Mouse (Mus musculus) monocyte, adult 2 months (primary cell): ENCODE results near the gene Triap1.
"Not testable (repeated sequence)": the region's sequence is repeated elsewhere in the genome, so short reads cannot be mapped to it uniquely, and the experiment has no call there.

Source experiments
- DNase-seq, 2 experiments: peaks; one replicate each; pipeline ENCODE4 v3.0.0; 2022; ENCODE audit warnings: low spot score in 2 of 2, low read depth in 1 of 2

Triap1 gene

GRCm38 (mm10) chr5:115330955-115331354, 10.1 kb upstream of the Triap1 start:
- no peak for DNase-seq

GRCm38 (mm10) chr5:115333626-115334025, 7.4 kb upstream of the Triap1 start:
- no peak for DNase-seq

GRCm38 (mm10) chr5:115340007-115340406, 1.0 kb upstream of the Triap1 start:
- DNase-seq: no peak

DNA sequence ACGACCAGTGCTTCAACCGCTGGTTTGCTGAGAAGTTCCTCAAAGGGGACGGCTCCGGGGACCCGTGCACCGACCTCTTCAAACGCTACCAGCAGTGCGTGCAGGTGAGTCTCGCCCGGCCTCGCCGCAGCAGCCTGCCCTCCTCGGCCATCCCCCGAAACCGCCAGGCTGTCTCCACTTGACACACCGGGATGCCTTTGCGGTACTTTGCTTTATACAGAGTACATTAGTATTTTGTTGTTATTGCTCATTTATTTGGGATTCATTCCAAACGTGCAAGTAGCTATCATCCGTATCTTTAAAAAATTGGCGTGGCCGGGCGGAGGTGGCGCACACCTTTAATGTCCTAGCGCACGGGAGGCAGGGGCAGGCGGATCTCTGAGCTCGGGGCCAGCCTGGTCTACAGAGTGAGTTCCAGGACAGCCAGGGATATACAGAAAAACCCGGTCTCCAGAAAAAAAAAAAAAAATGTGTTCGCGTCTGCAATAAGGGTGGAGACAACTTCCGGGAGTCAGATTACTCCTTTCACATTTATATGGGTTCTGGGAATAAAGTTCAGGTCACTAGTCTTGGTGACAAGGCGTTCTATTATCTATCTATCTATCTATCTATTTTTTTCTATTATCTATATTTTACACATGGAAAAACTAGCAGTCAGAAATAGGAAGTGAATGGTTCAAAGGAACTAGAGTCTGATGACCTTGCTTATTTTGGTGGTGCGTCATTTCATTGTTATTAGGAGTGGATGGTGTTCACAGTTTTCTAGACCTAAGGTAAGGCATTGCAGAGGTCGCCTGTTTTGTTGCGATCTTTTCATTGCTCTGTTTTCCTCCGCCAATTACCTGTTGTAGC, 515 bp downstream of the Triap1 start:
- DNase-seq: no peak

DNA sequence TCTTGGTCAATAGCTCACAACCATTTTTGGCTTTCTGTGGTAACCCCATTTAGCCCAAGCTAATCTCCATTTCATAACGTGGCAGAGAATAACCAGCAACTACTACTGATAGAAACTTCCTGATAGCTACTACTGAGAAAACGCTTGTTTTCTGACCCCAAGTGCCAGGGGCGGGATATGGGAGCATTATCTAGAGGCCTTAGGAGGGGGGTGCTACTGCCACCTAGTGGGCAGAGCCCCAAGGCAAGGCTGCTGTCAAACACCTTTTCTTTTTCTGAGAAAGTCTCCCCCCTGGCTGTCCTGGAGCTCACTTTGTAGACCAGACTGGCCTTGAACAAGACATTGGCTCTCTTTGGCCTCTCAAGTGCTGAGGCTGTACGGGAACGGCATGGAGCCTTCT, 6.5 kb downstream of the Triap1 start:
- DNase-seq: peak; percentile 67 to 78

DNA sequence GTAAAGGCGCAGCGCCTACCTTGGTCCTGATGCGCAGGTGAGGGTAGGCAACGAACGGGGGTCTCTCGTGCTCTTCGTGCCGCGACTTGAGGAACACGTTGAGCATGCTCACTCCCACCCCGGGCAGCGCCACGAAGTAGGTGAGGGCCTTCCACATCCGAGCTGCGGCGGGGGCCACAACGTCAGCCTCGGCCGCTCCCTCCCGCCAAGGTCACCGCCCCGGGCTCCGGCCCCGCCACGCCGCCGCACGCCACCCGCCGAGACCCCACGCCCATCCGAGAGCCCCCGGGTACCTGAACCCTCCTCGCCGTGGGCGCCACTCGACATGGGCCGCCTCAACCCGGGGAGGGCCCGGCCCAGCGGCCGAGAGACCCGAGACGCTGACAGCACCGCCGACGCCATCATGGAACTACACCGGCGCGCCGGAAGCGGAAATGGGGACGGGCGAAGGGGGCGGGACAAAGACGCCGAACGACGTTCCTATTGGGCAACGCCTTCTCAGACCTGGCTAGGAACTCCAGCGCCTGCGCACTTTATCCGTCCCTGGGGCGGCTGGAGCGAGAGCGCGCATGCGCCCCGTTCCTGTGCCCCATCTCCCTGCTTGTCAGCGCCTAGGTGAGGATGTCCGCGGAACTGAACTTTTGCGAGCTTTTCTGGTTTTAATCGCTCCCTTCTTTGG, 7.7 kb downstream of the Triap1 start, which contains the start of gene Cox6a1:
TSS of gene Cox6a1 (minus strand) at position 436 of the 679 bp plus-strand sequence.
- peak; percentile 96 for DNase-seq

DNA sequence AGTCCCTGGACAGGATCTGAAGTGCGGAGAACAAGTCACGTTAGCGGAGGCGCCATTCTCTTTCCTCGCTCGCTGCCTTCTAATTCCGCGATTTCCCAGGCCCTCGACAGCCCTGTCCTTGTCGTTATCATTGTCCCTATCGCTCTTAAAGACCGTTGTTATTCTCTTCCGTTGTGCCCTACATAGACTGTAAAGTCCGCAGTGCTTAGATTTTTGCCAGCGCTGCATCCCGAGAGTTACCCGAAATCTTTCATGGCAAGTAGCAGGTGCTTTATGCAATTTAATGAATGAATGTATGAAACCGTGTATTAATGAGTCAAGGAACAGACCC, 8.2 kb downstream of the Triap1 start:
- DNase-seq: no peak

DNA sequence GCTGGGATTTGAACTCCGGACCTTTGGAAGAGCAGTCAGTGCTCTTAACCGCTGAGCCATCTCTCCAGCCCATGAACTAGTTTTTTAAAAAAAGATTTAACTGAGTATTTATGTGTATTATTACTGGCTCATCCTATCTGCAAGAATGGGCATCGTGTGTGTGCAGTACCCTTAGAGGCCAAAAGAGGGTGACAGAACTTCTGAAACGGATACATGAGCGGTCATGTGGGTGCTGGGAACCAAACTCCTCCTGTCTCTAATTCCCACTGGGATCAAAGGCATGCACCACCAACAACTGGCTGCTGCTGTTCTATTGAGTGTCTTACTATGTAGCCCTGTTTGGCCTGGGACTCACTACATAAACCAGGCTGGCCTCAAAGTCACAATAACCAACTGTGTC, 10.3 kb downstream of the Triap1 start:
- DNase-seq: no peak

- no peak for DNase-seq
Measured at GRCm38 (mm10) chr5:115355070-115355469, 14.0 kb downstream of the Triap1 start.

DNA sequence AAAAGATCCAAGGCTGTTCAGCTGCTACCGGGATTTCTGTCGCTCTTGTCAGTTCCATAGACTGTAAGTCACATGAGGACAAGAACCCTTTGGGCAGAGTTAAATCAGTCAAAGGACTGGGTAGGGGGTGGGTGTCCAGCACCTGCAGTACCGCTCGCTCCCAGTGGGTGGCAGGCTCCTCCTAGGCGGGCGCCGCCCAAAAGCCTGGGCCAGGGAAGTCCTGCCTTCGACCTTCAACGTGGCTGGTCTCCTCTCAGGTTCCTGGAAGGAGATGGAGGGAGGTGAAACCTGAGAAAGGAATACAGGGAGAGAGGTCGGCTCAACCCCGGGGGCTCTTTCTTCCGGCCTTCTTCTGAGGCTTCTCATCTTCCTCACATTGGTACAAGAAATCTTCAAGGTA, 17.8 kb downstream of the Triap1 start:
- DNase-seq: peak; percentile 42 to 74

DNA sequence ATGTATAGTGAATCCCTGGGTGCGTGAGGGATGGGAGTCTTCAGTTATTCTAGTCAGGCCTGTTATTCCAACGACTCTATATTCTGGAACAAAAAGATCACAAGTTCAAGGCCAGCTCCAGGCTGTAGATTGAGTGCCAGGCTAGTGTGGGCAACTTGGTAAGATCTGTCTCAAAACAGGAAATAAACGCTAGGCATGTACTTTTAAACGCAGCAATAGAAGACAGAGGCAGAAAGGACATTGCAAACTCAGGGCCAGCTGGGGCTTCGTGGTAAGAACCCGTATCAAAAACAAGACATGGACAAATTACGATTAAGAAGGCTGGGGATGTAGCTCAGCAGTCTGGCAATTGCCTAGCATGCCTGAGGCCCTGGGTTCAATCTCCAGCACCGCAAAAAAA, 18.4 kb downstream of the Triap1 start:
- DNase-seq: no peak

DNA sequence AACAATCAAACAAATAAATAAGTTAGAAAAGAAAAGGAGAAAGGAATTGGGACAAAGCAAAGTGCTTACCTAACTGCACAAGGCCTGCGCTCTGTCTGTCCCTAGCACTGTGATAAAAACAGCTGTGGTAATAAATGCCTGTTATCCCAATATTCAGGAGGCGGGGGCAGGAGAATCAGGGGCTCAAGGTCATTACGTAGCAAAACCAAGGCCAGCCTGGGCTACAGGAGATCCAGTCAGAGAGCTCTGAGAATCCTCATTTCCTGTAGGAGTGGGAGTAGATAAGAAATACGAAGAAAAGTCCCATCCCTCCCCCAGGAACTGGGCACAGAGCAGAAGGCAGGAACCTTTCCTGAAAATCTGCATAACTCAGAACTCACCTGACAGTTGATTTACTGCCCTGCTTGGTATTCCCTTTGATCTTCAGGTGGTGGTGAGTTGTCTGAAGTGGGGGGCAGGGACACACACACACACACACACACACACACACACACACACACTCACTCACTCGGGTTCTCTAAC, 18.9 kb downstream of the Triap1 start:
- DNase-seq: no peak

- DNase-seq: no peak
Measured at GRCm38 (mm10) chr5:115362216-115362615, 21.2 kb downstream of the Triap1 start.

GRCm38 (mm10) chr5:115362819-115363714, 22.0 kb downstream of the Triap1 start:
- DNase-seq: no peak

GRCm38 (mm10) chr5:115364782-115365181, 23.8 kb downstream of the Triap1 start:
- no peak for DNase-seq

DNA sequence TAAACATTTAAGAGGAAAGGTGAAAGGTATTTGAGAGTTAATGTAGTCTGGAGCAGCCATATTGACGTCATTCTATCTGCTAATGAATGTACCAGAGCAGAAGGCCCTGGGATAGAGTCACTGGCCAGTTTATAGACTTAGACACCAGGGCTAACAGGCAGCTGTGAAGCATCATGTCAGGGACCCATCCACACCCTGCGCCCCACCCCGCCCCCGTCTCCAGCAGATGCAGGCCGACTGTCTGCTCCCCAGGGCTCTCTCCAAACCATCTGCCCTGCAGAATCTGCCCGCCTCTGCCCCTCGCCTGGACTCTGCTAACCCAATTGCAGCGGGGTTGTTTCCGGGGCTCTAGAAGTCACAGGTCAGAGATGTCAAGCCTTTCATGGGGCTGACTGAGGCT, 30.7 kb downstream of the Triap1 start:
- DNase-seq: no peak

DNA sequence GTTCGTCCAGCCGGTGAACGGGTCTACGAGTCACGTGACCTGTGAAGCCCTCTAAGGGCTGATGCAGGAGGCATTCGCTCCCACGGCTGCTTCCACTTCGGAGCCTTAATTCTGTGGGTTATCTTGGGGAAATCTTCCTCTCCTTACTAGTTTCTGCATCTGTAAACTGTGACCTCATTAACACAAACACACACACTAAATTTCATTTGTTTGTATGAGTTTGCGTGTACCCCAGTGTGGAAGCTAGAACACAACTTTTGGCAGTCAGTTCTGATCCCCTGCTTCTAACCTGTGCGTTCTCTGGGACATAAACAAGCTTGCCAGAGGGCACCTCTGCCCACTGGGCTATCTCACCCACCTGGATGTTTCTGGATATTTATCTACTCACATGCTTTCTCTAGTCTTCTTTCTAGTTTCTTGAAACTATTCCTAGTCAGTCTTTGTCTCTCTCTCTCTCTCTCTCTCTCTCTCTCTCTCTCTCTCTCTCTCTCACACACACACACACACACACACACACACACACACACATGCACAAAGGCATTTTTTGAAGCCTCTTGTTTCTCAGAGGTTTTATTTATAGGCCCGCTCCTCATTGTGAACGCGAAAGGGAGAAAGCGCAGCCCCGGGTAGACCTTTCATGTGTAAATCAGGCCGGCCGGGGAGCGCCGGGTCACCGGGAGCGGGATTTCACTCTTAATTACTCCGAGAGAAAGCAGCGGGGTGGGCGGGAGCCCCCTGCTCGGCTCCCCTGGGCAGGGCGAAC, 32.6 kb downstream of the Triap1 start:
- DNase-seq: no peak

- no peak for DNase-seq
Measured at GRCm38 (mm10) chr5:115374204-115374820, 33.3 kb downstream of the Triap1 start.

DNA sequence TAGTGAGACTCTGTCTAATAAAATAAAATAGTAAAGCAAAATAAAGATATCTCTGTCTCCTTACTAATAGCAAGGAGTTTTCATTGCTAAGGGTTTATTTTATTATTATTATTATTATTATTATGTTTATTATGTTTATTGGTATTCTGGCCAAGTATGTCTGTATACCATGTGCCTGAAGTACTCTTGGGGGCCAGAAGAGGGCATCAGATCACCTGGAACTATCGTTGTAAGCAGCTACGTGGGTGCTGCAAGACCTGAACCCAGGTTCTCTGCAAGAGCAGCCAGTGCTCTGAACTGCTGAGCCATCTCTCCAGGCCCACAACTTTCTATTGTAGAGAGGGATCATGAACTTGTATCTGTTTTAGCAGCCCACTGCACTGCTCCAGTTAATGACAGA, 34.4 kb downstream of the Triap1 start:
- no peak for DNase-seq

DNA sequence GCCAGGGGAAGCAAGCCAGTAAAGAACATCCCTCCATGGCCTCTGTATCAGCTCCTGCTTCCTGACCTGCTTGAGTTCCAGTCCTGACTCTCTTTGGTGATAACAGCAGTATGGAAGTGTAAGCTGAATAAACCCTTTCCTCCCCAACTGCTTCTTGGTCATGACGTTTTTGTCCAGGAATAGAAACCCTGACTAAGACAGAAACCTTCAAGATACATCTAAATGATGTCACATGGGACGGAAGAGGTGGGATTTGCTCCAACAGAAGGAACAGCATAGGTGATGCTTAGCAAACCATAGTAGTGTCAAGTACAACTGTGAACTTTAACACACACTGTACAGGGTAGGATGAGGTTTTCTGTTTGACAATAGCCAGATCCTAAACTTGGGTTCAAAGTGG, 37.9 kb downstream of the Triap1 start:
- not testable (repeated sequence) for DNase-seq
